Mouse (Mus musculus) intestine, embryonic 14.5 days (tissue): ENCODE measurements around the gene Foxn3. TPM values are rescaled to one million over a fixed set of nuclear protein-coding genes. Genes with fewer than 3 reads are reported as not detected.

Experiments used
- ATAC-seq: fragments of 200-750 bp; cut with Nextera tagmentation; replicated peaks from 2 replicates; pipeline ENCODE4 v1.8.0; 2017; ENCODE audit warnings: low read depth, moderate number of reproducible peaks, moderate TSS enrichment, moderate library complexity; ENCODE audit not compliant: low FRiP score, low TSS enrichment
- DNase-seq: peaks from one replicate; pipeline ENCODE4 v3.0.0-alpha.2; 2018; ENCODE audit warnings: low spot score
- H3K27ac ChIP-seq: fragments of 300-500 bp; sonication (generic); 2 replicates; pipeline ENCODE4 v1.5.1; 2014; ENCODE audit warnings: low read depth, mild to moderate bottlenecking, control low read depth
- H3K27me3 ChIP-seq: fragments of 300-500 bp; sonication (generic); replicated peaks from 2 replicates; pipeline ENCODE4 v1.6.1; 2014; ENCODE audit warnings: low read length, control low read depth; ENCODE audit not compliant: control insufficient read depth, insufficient read depth
- H3K36me3 ChIP-seq: fragments of 300-500 bp; sonication (generic); 2 replicates; pipeline ENCODE4 v1.6.1; 2014; ENCODE audit warnings: low read length, control low read depth; ENCODE audit not compliant: control insufficient read depth, insufficient read depth
- H3K4me1 ChIP-seq: fragments of 300-500 bp; sonication (generic); replicated peaks from 2 replicates; pipeline ENCODE4 v1.6.1; 2014; ENCODE audit warnings: low read length, control low read depth, mixed read lengths; ENCODE audit not compliant: control insufficient read depth, insufficient read depth
- H3K4me2 ChIP-seq: fragments of 300-500 bp; sonication (generic); 2 replicates; pipeline ENCODE4 v1.6.1; 2014; ENCODE audit warnings: low read length
- H3K4me3 ChIP-seq: fragments of 300-500 bp; sonication (generic); 2 replicates; pipeline ENCODE4 v1.5.1; 2014; ENCODE audit warnings: low read depth, low read length, control low read depth, mixed read lengths
- H3K9ac ChIP-seq: fragments of 300-500 bp; sonication (generic); 2 replicates; pipeline ENCODE4 v1.6.1; 2014; ENCODE audit warnings: mild to moderate bottlenecking, low read length
- H3K9me3 ChIP-seq: fragments of 300-500 bp; sonication (generic); 2 replicates; pipeline ENCODE4 v1.6.1; 2016; ENCODE audit warnings: low read length, control low read depth; ENCODE audit not compliant: control insufficient read depth
- WGBS: fragments of 180-500 bp; shearing (Covaris S2); extraction: QIAGEN DNeasy Blood & Tissue Kit; methylation state at CpG from one replicate; pipeline ENCODE4 v1.1.7; 2014; 5-methylcytosine and 5-hydroxymethylcytosine counted together
- polyA plus RNA-seq: library from polyadenylated mRNA; unstranded; fragments of >200 nt; fragmentation: Nextera tagmentation; extraction: Ambion mirVana; gene quantifications from 2 replicates; pipeline ENCODE4 v1.2.1, GENCODE M21; 2014

Gene Foxn3
- polyA plus RNA-seq, 1 experiment from 2014 or later = 74.3 TPM

DNA sequence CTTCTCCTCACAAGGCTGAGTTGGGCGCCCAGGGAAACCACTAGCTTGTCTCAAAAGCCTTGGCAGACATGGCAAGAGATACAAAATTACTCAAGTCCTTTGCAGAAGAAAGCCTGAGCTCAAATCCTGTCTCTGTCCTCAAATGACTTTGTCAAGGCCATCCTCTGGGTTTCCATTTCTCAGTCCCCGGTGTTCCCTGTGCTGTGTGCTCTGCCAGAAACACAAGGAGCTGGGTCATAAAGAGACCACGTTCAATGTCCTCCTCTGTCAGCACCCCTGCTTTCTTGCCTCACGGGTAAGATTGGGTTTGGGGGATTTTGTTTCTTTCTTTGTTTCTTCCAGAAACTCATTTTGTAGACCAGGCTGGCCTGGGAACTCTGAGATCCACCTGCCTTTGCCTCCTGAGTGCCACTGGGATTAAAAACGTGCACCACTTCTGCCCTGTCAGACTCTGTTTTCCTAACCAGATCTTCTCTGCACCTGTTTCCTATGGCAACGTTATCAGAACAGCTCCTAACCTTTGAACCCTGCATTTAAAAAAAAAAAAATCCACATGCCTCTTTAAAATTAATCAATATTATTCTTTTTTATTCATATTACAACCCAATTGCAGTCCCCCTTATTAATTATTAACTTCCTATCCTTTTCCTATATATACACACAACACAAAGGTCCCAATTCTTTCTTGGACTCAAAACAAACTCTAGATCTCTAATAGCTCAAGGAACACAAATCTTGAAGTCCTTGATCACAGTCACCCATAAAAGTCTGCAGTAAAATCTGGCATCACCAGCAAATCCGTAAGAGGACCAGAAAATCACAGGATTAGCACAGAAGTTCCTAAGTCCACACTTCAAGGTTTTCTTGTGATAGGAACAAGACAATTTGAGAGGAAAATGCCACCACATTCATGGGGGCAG, 144.6 kb downstream of the Foxn3 start:
- H3K36me3 ChIP-seq = no peaks in the 10 kb centered on the region
- H3K4me2 ChIP-seq = no peak overlapping the region
- no peaks in the 10 kb centered on the region for H3K27me3 ChIP-seq
- no peaks in the 10 kb centered on the region for H3K9me3 ChIP-seq
- ATAC-seq = peak; percentile 59; the same call in 1 of the 2 replicates
- DNase-seq = no peak
- peak overlapping the region; percentile 57 for H3K27ac ChIP-seq
- H3K4me1 ChIP-seq = peaks cover 9% of the 10 kb centered on the region; the same call in 1 of the 2 replicates
- H3K4me3 ChIP-seq = no peak overlapping the region
- WGBS = 52% methylated on average over 7 of the region's 7 CpGs
- no peak overlapping the region for H3K9ac ChIP-seq

DNA sequence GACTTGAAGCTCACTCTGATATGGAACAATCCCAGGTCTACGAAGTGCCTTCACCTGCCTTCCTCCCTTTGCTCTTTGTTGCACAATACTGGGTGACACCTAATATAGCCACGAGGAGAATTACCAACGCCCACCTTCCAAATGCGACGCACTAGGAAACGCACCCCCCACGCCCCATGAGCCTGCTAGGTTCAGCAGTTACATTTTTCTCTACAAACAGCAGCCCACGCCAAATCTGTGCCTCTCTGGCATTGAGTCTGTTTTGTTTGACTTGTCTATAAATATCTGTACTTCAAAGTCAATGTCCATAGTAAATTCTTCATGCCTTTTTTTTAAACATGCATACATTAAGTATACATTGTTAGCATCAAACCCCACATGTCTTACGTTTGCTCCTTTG, 145.5 kb downstream of the Foxn3 start:
- Histone ChIP-seq H3K36me3 (no peaks in the 10 kb centered on the region), H3K4me2 (no peak overlapping the region), H3K27ac (no peak overlapping the region), H3K9ac (no peak overlapping the region), H3K4me3 (no peak overlapping the region), H3K4me1 (peaks cover 9% of the 10 kb centered on the region; the same call in 1 of the 2 replicates), H3K9me3 (no peaks in the 10 kb centered on the region), H3K27me3 (no peaks in the 10 kb centered on the region)
- ATAC-seq (no peak), DNase-seq (no peak)
- WGBS = 66% methylated on average over 9 of the region's 9 CpGs

DNA sequence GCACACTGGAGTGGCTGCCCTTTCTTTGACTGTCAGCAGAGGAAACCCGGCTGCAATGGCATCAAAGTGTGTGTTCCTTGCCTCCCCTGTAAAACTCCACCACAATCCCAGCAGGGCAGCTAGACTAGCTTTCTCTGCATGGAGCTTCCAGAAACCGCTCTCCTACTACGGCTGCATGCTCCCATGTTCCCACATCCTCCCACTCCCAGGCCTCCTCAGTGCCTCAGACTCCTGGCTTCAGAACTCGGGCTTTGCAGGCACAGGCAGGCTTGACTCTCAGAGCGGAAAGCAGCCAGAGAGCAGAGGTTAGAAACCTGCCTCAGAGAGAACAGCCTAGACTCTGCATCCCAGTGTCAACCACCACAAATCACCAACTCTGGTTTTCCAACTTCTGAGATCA, 147.8 kb downstream of the Foxn3 start:
- no peak overlapping the region for H3K9ac ChIP-seq
- no peaks in the 10 kb centered on the region for H3K9me3 ChIP-seq
- DNase-seq (no peak), ATAC-seq (no peak)
- H3K27ac ChIP-seq = no peak overlapping the region
- H3K4me2 ChIP-seq = no peak overlapping the region
- H3K4me3 ChIP-seq = no peak overlapping the region
- 54% methylated on average over 5 of the region's 5 CpGs for WGBS
- no peaks in the 10 kb centered on the region for H3K36me3 ChIP-seq
- H3K4me1 ChIP-seq = peaks cover 9% of the 10 kb centered on the region; the same call in 1 of the 2 replicates
- H3K27me3 ChIP-seq = no peaks in the 10 kb centered on the region

DNA sequence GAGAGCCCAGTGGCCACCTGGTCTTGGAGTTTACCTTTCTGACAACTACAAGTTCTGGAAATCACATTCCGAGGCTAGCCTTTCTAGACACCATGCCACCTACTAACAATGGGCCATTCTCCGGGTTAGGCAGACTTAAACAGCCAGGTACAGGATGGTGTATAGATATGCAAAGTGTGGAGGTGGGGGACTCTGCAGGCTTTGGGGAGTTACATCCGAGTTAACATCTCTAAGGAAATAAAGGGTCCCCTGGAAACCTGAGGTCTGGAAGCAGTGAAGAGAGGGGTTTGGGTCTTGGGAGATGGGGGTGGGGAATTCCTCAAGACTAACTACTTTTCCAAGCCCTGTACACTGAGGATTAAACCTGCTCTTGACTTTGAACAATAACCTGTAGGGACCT, 150.9 kb downstream of the Foxn3 start:
- H3K36me3 ChIP-seq = no peaks in the 10 kb centered on the region
- H3K27ac ChIP-seq = no peak overlapping the region
- no peaks in the 10 kb centered on the region for H3K27me3 ChIP-seq
- H3K9me3 ChIP-seq = no peaks in the 10 kb centered on the region
- H3K4me3 ChIP-seq = no peak overlapping the region
- H3K4me2 ChIP-seq = no peak overlapping the region
- H3K4me1 ChIP-seq = peaks cover 2% of the 10 kb centered on the region; the same call in 1 of the 2 replicates
- DNase-seq (no peak), ATAC-seq (no peak)
- no peak overlapping the region for H3K9ac ChIP-seq
- WGBS = 63% methylated on average over 3 of the region's 3 CpGs

DNA sequence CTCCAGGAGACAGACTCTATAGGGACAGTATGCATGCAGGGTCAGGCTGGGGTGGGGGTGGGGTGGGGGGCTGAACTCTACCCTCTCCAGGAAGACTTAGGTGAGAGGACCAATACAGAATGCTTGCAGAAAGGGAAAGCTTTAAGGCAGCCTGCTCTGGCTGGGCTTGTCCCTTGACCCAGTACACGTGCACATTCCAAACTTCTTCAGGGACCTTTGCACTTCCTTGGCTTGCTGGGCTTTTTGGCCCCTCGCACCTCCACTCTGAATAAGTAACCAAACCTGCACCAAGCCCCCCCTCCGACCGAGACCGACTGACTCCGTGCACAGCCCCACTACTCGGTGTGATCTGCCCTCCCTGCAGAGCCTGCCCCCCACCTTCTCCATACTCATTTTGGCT, 151.3 kb downstream of the Foxn3 start:
- H3K36me3 ChIP-seq = no peaks in the 10 kb centered on the region
- no peak for DNase-seq
- 53% methylated on average over 7 of the region's 7 CpGs for WGBS
- H3K9ac ChIP-seq = no peak overlapping the region
- no peak overlapping the region for H3K4me2 ChIP-seq
- H3K4me1 ChIP-seq = peaks cover 5% of the 10 kb centered on the region; the same call in 1 of the 2 replicates
- ATAC-seq = no peak
- no peak overlapping the region for H3K4me3 ChIP-seq
- H3K27ac ChIP-seq = no peak overlapping the region
- H3K27me3 ChIP-seq = no peaks in the 10 kb centered on the region
- no peaks in the 10 kb centered on the region for H3K9me3 ChIP-seq

DNA sequence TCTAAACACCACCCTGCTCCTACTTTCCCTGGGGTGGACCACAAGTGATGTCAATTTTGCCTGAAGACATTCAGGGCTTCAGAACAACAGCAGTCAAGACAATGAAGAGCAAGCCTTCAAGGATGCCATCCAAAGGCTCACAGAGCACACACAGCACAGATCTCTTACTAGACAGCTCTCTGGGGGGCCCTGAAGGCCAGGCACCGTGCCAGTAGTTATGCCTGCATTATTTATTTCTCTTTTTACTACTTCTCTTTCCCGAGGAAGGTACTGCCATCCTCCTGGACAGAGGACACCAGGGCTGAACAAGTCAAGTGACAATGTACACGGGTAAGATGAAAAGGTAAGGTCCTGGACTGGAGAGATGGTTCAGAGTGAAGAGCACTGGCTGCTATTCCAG, 154.7 kb downstream of the Foxn3 start:
- Histone ChIP-seq H3K36me3 (no peaks in the 10 kb centered on the region), H3K27ac (no peak overlapping the region), H3K4me2 (no peak overlapping the region), H3K4me3 (no peak overlapping the region), H3K4me1 (peaks cover 10% of the 10 kb centered on the region), H3K9me3 (no peaks in the 10 kb centered on the region; the same call in 1 of the 2 replicates), H3K9ac (no peak overlapping the region), H3K27me3 (no peaks in the 10 kb centered on the region)
- ATAC-seq = no peak
- no peak for DNase-seq
- 58% methylated on average over 3 of the region's 3 CpGs for WGBS

DNA sequence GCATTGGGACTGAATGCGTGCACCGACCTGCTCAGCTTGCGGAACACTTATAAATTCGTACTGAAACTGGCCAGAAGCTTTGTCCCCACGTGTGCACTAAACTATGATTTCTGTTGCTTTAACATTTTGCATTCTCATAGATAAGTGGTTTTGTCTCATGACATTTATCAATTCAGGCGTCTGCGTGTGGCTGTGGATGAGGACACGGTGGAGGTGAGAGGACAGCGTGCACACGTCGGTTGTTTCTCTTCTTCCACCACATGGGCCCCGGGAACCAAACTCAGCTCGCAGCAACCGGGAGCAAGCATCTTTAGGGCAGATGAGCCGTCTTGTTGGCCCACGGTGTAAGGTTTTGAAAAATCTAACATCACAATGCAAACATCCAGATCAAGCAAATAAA, 155.3 kb downstream of the Foxn3 start:
- no peak overlapping the region for H3K27ac ChIP-seq
- no peak for DNase-seq
- H3K4me2 ChIP-seq = no peak overlapping the region
- no peak overlapping the region for H3K4me3 ChIP-seq
- H3K9ac ChIP-seq = no peak overlapping the region
- H3K27me3 ChIP-seq = no peaks in the 10 kb centered on the region
- no peak for ATAC-seq
- no peaks in the 10 kb centered on the region; the same call in 1 of the 2 replicates for H3K9me3 ChIP-seq
- no peaks in the 10 kb centered on the region for H3K36me3 ChIP-seq
- 70% methylated on average over 16 of the region's 16 CpGs for WGBS
- peaks cover 10% of the 10 kb centered on the region for H3K4me1 ChIP-seq

DNA sequence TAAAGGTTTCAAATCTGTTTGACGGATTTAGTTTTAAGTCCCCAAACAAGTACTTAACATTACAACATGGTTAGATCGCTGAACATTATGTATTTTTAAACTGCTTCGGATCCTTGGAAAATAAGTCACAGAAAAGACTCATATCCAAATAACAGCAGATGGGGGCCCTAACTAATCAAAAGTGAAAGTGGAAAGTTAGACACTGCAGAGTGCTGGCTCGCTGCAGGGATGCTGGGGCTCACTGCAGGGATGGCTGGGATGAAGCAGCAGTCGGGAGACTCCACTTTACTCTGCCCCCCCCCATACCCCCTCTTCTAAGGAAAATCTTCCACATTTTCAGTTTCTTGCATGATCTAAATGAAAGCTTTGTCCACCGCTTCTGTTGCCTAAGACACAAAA, 156.1 kb downstream of the Foxn3 start:
- Histone ChIP-seq H3K27me3 (no peaks in the 10 kb centered on the region), H3K27ac (peak overlapping the region; percentile 49), H3K36me3 (no peaks in the 10 kb centered on the region), H3K4me2 (peak overlapping the region; percentile 59), H3K4me3 (peak overlapping the region; percentile 31), H3K9ac (no peak overlapping the region), H3K9me3 (no peaks in the 10 kb centered on the region; the same call in 1 of the 2 replicates), H3K4me1 (peaks cover 10% of the 10 kb centered on the region)
- no peak for ATAC-seq
- WGBS = 25% methylated on average over 6 of the region's 6 CpGs
- no peak for DNase-seq
